Mouse (Mus musculus): ENCODE results near the gene Pih1d1.

- TF ChIP-seq CTCF (IDR thresholded peaks at IDR 0.05; ENCODE audit: low read depth) (no peak), EP300 (IDR thresholded peaks at IDR 0.05; ENCODE audit: low read depth) (no peak)
Observed at GRCm38 (mm10) chr7:45138403-45138802, 15.7 kb upstream of the Pih1d1 start.
